Mouse (Mus musculus) heart, postnatal 0 days (tissue): ENCODE results near the gene Npepl1. TPM values are rescaled to one million over a fixed set of nuclear protein-coding genes. Genes with fewer than 3 reads are reported as not detected.

Source experiments
- ATAC-seq: fragments of 200-750 bp; cut with Nextera tagmentation; 2 replicates; pipeline ENCODE4 v1.8.0; 2017; ENCODE audit warnings: low read depth, moderate number of reproducible peaks, moderate library complexity; ENCODE audit not compliant: insufficient read depth
- DNase-seq: peaks from one replicate; pipeline ENCODE4 v3.0.0-alpha.2; 2016; ENCODE audit warnings: low spot score
- H3K27ac ChIP-seq: fragments of 300-500 bp; sonication (generic); 2 replicates; pipeline ENCODE4 v1.5.1; 2014; ENCODE audit warnings: low read depth, mild to moderate bottlenecking
- H3K27me3 ChIP-seq: fragments of 300-500 bp; sonication (generic); 2 replicates; pipeline ENCODE4 v1.6.1; 2014; ENCODE audit warnings: low read length, mixed read lengths; ENCODE audit not compliant: control insufficient read depth, insufficient read depth
- H3K36me3 ChIP-seq: fragments of 300-500 bp; sonication (generic); replicated peaks from 2 replicates; pipeline ENCODE4 v1.6.1; 2014; ENCODE audit warnings: low read length, mixed read lengths; ENCODE audit not compliant: control insufficient read depth, insufficient read depth
- H3K4me1 ChIP-seq: fragments of 300-500 bp; sonication (generic); 2 replicates; pipeline ENCODE4 v1.6.1; 2014; ENCODE audit warnings: antibody characterized with exemption; ENCODE audit not compliant: control insufficient read depth, insufficient read depth
- H3K4me2 ChIP-seq: fragments of 300-500 bp; sonication (generic); 2 replicates; pipeline ENCODE4 v1.6.1; 2014; ENCODE audit warnings: low read depth, mild to moderate bottlenecking, low read length, moderate library complexity
- H3K4me3 ChIP-seq: fragments of 300-500 bp; sonication (generic); 2 replicates; pipeline ENCODE4 v1.5.1; 2014; ENCODE audit warnings: low read depth, low read length
- H3K9ac ChIP-seq: fragments of 300-500 bp; sonication (generic); replicated peaks from 2 replicates; pipeline ENCODE4 v1.6.1; 2014; ENCODE audit warnings: low read depth, low read length, mixed read lengths
- H3K9me3 ChIP-seq: fragments of 300-500 bp; sonication (generic); replicated peaks from 2 replicates; pipeline ENCODE4 v1.6.1; 2016; ENCODE audit warnings: low read length; ENCODE audit not compliant: control insufficient read depth
- CTCF ChIP-seq: IDR thresholded peaks from 2 replicates; pipeline ENCODE4 v1.5.1; 2016; ENCODE audit warnings: antibody characterized with exemption, control low read depth, low read depth
- EP300 ChIP-seq: IDR thresholded peaks from 2 replicates; pipeline ENCODE4 v1.6.1; 2016; ENCODE audit warnings: antibody characterized with exemption, low read depth
- WGBS: fragments of 180-500 bp; shearing (Covaris S2); extraction: QIAGEN DNeasy Blood & Tissue Kit; methylation state at CpG from one replicate; pipeline ENCODE4 v1.1.7; 2014; 5-methylcytosine and 5-hydroxymethylcytosine counted together
- polyA plus RNA-seq: library from polyadenylated mRNA; unstranded; fragments of >200 nt; fragmentation: Nextera tagmentation; extraction: Ambion mirVana; gene quantifications from 2 replicates; pipeline ENCODE4 v1.2.1, GENCODE M21; 2015
- total RNA-seq: library from RNA; depleted of rRNA; stranded (reverse); fragments of >200 nt; gene quantifications from 2 replicates; pipeline ENCODE4 v1.2.3, GENCODE M21; 2014; ENCODE audit warnings: low replicate concordance

The Npepl1 gene
- total and polyA plus RNA-seq, 2 experiments from 2014 or later: 41.5 to 66.0 TPM

GRCm38 (mm10) chr2:174075673-174076432 is 34.3 kb upstream of the Npepl1 start, which contains the start of gene Stx16:
Gene Stx16 (plus strand): TSS chr2:174076308.
- Histone ChIP-seq H3K4me2 (peak within 1 kb of the TSS; percentile 98), H3K9me3 (no peaks in the 10 kb centered on the region), H3K27me3 (no peaks in the 10 kb centered on the region), H3K27ac (peak within 1 kb of the TSS; percentile 93), H3K36me3 (no peaks in the 10 kb centered on the region), H3K9ac (peak within 1 kb of the TSS; percentile 72), H3K4me3 (peak within 1 kb of the TSS; percentile 74), H3K4me1 (peaks cover 27% of the 10 kb centered on the region)
- peak; percentile 97 for ATAC-seq
- under 1% methylated on average over 32 of the region's 32 CpGs for WGBS
- peak; percentile 92 for DNase-seq
- TF ChIP-seq CTCF (peak; percentile 40), EP300 (peak; percentile 89)

GRCm38 (mm10) chr2:174076433-174076824 is 33.7 kb upstream of the Npepl1 start:
- Histone ChIP-seq H3K4me3 (peak overlapping the region; percentile 74), H3K4me2 (peak overlapping the region; percentile 98), H3K27ac (peak overlapping the region; percentile 93), H3K9me3 (no peaks in the 10 kb centered on the region), H3K9ac (peak overlapping the region; percentile 72), H3K27me3 (no peaks in the 10 kb centered on the region), H3K36me3 (no peaks in the 10 kb centered on the region), H3K4me1 (peaks cover 27% of the 10 kb centered on the region)
- TF ChIP-seq EP300 (no peak; the same call in 1 of the 2 replicates), CTCF (no peak)
- DNase-seq (no peak), ATAC-seq (peak; percentile 27)
- under 1% methylated on average over 22 of the region's 22 CpGs for WGBS

GRCm38 (mm10) chr2:174077004-174077695 is 33.0 kb upstream of the Npepl1 start:
- H3K4me3 ChIP-seq: peak overlapping the region; percentile 74
- H3K27me3 ChIP-seq: no peaks in the 10 kb centered on the region
- H3K4me1 ChIP-seq: peaks cover 27% of the 10 kb centered on the region
- 2% methylated on average over 19 of the region's 19 CpGs for WGBS
- ATAC-seq: no peak
- TF ChIP-seq CTCF (no peak), EP300 (no peak)
- peak overlapping the region; percentile 72 for H3K9ac ChIP-seq
- H3K36me3 ChIP-seq: no peaks in the 10 kb centered on the region
- peak overlapping the region; percentile 98 for H3K4me2 ChIP-seq
- no peak for DNase-seq
- H3K9me3 ChIP-seq: no peaks in the 10 kb centered on the region
- H3K27ac ChIP-seq: peak overlapping the region; percentile 93

DNA sequence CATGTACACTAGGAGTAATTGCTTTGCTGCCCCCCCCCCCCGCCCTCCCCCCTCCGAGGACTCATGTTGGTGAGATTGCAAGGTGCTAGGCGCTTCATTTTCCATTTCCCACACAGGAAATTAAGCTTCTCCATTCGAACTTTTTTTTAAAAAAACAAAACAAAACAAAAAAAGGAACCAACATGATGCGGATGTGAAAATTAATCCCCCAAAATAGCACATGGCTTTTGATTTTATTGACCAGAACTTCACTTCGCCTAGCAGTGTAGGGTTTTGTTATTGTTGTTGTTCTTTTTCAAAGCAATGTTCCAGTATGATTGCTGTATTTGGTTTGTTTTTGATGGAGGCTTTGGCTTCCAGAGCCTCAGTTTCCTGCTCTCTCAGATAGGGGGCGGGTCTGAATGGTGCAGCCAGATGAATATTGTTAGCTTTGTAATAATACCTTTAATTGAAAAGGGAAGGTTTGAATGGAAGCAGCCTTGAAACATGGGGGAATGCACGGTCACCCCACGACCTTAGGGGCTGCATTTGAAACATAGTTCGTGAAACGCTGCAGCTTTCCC is 32.3 kb upstream of the Npepl1 start:
- Histone ChIP-seq H3K27me3 (no peaks in the 10 kb centered on the region), H3K4me2 (peak overlapping the region; percentile 98), H3K9me3 (no peaks in the 10 kb centered on the region), H3K4me3 (peak overlapping the region; percentile 74), H3K36me3 (no peaks in the 10 kb centered on the region), H3K4me1 (peaks cover 29% of the 10 kb centered on the region), H3K9ac (peak overlapping the region; percentile 32; the same call in 1 of the 2 replicates), H3K27ac (peak overlapping the region; percentile 93; the same call in 1 of the 2 replicates)
- no peak for DNase-seq
- TF ChIP-seq EP300: no peak
- no peak for TF ChIP-seq CTCF
- ATAC-seq: no peak
- 26% methylated on average over 10 of the region's 11 CpGs for WGBS

DNA sequence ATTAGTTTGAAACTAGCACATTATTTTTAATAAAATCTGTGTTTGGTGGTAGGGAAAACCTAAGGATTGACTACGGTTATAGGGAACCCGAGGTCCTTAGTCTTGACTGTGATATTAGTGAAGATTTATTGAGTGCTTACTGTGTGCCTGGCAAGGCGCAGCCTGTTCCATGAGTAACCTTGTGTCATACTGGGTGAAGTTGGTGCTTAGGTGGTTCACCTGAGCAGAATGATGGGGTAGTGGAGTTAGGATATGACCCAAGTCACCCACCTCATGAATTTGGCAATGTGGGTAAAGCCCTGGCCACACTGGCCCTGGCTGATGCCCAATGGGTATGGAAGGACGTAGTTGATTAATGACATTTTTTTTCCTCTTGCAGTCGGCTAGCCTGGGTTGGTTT is 28.3 kb upstream of the Npepl1 start:
- Histone ChIP-seq H3K4me1 (peaks cover 21% of the 10 kb centered on the region), H3K9me3 (no peaks in the 10 kb centered on the region), H3K9ac (no peak overlapping the region), H3K36me3 (no peaks in the 10 kb centered on the region), H3K4me3 (no peak overlapping the region), H3K4me2 (no peak overlapping the region), H3K27me3 (no peaks in the 10 kb centered on the region), H3K27ac (no peak overlapping the region)
- 80% methylated on average over 5 of the region's 5 CpGs for WGBS
- TF ChIP-seq CTCF: no peak
- no peak for ATAC-seq
- no peak for DNase-seq
